Mouse (Mus musculus) liver, embryonic 13.5 days (tissue): ENCODE data around the gene Rnf220. TPM values are rescaled to one million over a fixed set of nuclear protein-coding genes. Genes with fewer than 3 reads are reported as not detected.

Source experiments
- ATAC-seq: fragments of 200-750 bp; cut with Nextera tagmentation; 2 replicates; pipeline ENCODE4 v1.8.0; 2017; ENCODE audit warnings: low read depth, mild to moderate bottlenecking, moderate number of reproducible peaks, moderate library complexity
- DNase-seq: peaks from one replicate; pipeline ENCODE4 v3.0.0; 2022
- H3K27ac ChIP-seq: fragments of 300-500 bp; sonication (generic); 2 replicates; pipeline ENCODE4 v1.5.1; 2015; ENCODE audit warnings: moderate library complexity, mild to moderate bottlenecking, inconsistent platforms
- H3K27me3 ChIP-seq: fragments of 300-500 bp; sonication (generic); 2 replicates; pipeline ENCODE4 v1.6.1; 2015; ENCODE audit warnings: mild to moderate bottlenecking, inconsistent platforms
- H3K36me3 ChIP-seq: fragments of 300-500 bp; sonication (generic); 2 replicates; pipeline ENCODE4 v1.6.1; 2015; ENCODE audit warnings: mild to moderate bottlenecking, inconsistent platforms
- H3K4me1 ChIP-seq: fragments of 300-500 bp; sonication (generic); replicated peaks from 2 replicates; pipeline ENCODE4 v1.6.1; 2015; ENCODE audit warnings: inconsistent platforms
- H3K4me2 ChIP-seq: fragments of 300-500 bp; sonication (generic); 2 replicates; pipeline ENCODE4 v1.6.1; 2015; ENCODE audit warnings: inconsistent platforms, mild to moderate bottlenecking, moderate library complexity
- H3K4me3 ChIP-seq: fragments of 300-500 bp; sonication (generic); replicated peaks from 2 replicates; pipeline ENCODE4 v1.5.1; 2015; ENCODE audit warnings: mild to moderate bottlenecking, inconsistent platforms
- H3K9ac ChIP-seq: fragments of 300-500 bp; sonication (generic); 2 replicates; pipeline ENCODE4 v1.6.1; 2015; ENCODE audit warnings: mild to moderate bottlenecking, inconsistent platforms
- H3K9me3 ChIP-seq: fragments of 300-500 bp; sonication (generic); replicated peaks from 2 replicates; pipeline ENCODE4 v1.6.1; 2016; ENCODE audit warnings: inconsistent platforms
- WGBS: fragments of 180-500 bp; shearing (Covaris S2); methylation state at CpG from one replicate; pipeline ENCODE4 v1.1.7; 2015; ENCODE audit not compliant: insufficient replicate concordance; 5-methylcytosine and 5-hydroxymethylcytosine counted together
- polyA plus RNA-seq: library from polyadenylated mRNA; unstranded; fragments of >200 nt; fragmentation: Nextera tagmentation; extraction: Ambion mirVana; gene quantifications from 2 replicates; pipeline ENCODE4 v1.2.1, GENCODE M21; 2015

Rnf220 gene
- polyA plus RNA-seq, 1 experiment from 2014 or later: 31.6 TPM

- Histone ChIP-seq H3K27me3 (peaks cover 9% of the 10 kb centered on the region), H3K36me3 (no peaks in the 10 kb centered on the region), H3K27ac (no peak overlapping the region), H3K9me3 (no peaks in the 10 kb centered on the region), H3K4me3 (no peak overlapping the region), H3K4me1 (peaks cover 4% of the 10 kb centered on the region), H3K4me2 (no peak overlapping the region), H3K9ac (no peak overlapping the region)
- WGBS: 69% methylated on average over 8 of the region's 8 CpGs
- DNase-seq: no peak
- ATAC-seq: no peak
These were observed 62.5 kb downstream of the Rnf220 start for GRCm38 (mm10) chr4:117434336-117434735.

GRCm38 (mm10) chr4:117429604-117430003 is 67.2 kb downstream of the Rnf220 start:
- Histone ChIP-seq H3K36me3 (no peaks in the 10 kb centered on the region), H3K4me2 (no peak overlapping the region), H3K4me3 (no peak overlapping the region), H3K27me3 (no peaks in the 10 kb centered on the region), H3K9me3 (no peaks in the 10 kb centered on the region), H3K4me1 (peaks cover 20% of the 10 kb centered on the region), H3K27ac (no peak overlapping the region), H3K9ac (no peak overlapping the region)
- WGBS: 74% methylated on average over 9 of the region's 9 CpGs
- no peak for ATAC-seq
- DNase-seq: no peak

GRCm38 (mm10) chr4:117427540-117427939 is 69.3 kb downstream of the Rnf220 start:
- WGBS: 28% methylated on average over 12 of the region's 12 CpGs
- peaks cover 20% of the 10 kb centered on the region for H3K4me1 ChIP-seq
- ATAC-seq (peak; percentile 51; the same call in 1 of the 2 replicates), DNase-seq (peak; percentile 10)
- no peaks in the 10 kb centered on the region for H3K36me3 ChIP-seq
- H3K4me3 ChIP-seq: no peak overlapping the region
- H3K27me3 ChIP-seq: no peaks in the 10 kb centered on the region
- no peak overlapping the region for H3K27ac ChIP-seq
- no peak overlapping the region for H3K9ac ChIP-seq
- 0 out of 2 replicates have a peak overlapping the region, but pooled peaks have one; percentile 7 for H3K4me2 ChIP-seq
- no peaks in the 10 kb centered on the region for H3K9me3 ChIP-seq

GRCm38 (mm10) chr4:117421077-117421476 is 75.8 kb downstream of the Rnf220 start:
- WGBS: 73% methylated on average over 7 of the region's 7 CpGs
- no peak overlapping the region for H3K9ac ChIP-seq
- no peaks in the 10 kb centered on the region for H3K27me3 ChIP-seq
- no peak for ATAC-seq
- H3K4me3 ChIP-seq: no peak overlapping the region
- no peak overlapping the region for H3K27ac ChIP-seq
- H3K4me1 ChIP-seq: no peaks in the 10 kb centered on the region
- DNase-seq: no peak
- no peaks in the 10 kb centered on the region for H3K9me3 ChIP-seq
- H3K4me2 ChIP-seq: no peak overlapping the region
- no peaks in the 10 kb centered on the region for H3K36me3 ChIP-seq

- DNase-seq (no peak), ATAC-seq (no peak)
- H3K4me1 ChIP-seq: no peaks in the 10 kb centered on the region
- H3K9ac ChIP-seq: no peak overlapping the region
- no peaks in the 10 kb centered on the region for H3K36me3 ChIP-seq
- WGBS: 41% methylated on average over 1 of the region's 1 CpGs
- H3K27me3 ChIP-seq: no peaks in the 10 kb centered on the region
- H3K4me3 ChIP-seq: no peak overlapping the region
- H3K9me3 ChIP-seq: no peaks in the 10 kb centered on the region
- H3K4me2 ChIP-seq: no peak overlapping the region
- no peak overlapping the region for H3K27ac ChIP-seq
These were observed 80.0 kb downstream of the Rnf220 start for GRCm38 (mm10) chr4:117416827-117417226.

GRCm38 (mm10) chr4:117410049-117410410 is 86.8 kb downstream of the Rnf220 start:
- no peak overlapping the region for H3K9ac ChIP-seq
- DNase-seq: no peak
- ATAC-seq: no peak
- no peaks in the 10 kb centered on the region for H3K4me1 ChIP-seq
- no peaks in the 10 kb centered on the region for H3K36me3 ChIP-seq
- no peaks in the 10 kb centered on the region for H3K9me3 ChIP-seq
- no peak overlapping the region for H3K4me2 ChIP-seq
- H3K4me3 ChIP-seq: no peak overlapping the region
- 44% methylated on average over 3 of the region's 3 CpGs for WGBS
- H3K27me3 ChIP-seq: no peaks in the 10 kb centered on the region
- no peak overlapping the region for H3K27ac ChIP-seq

- H3K4me1 ChIP-seq: no peaks in the 10 kb centered on the region
- ATAC-seq: no peak
- H3K9ac ChIP-seq: no peak overlapping the region
- no peaks in the 10 kb centered on the region for H3K9me3 ChIP-seq
- H3K4me3 ChIP-seq: no peak overlapping the region
- H3K27me3 ChIP-seq: no peaks in the 10 kb centered on the region
- DNase-seq: no peak
- H3K4me2 ChIP-seq: no peak overlapping the region
- H3K36me3 ChIP-seq: no peaks in the 10 kb centered on the region
- no peak overlapping the region for H3K27ac ChIP-seq
- WGBS: 73% methylated on average over 14 of the region's 14 CpGs
These were observed 87.5 kb downstream of the Rnf220 start for GRCm38 (mm10) chr4:117409144-117410048.

GRCm38 (mm10) chr4:117407945-117408344 is 88.9 kb downstream of the Rnf220 start:
- Histone ChIP-seq H3K36me3 (no peaks in the 10 kb centered on the region), H3K4me3 (no peak overlapping the region), H3K9me3 (no peaks in the 10 kb centered on the region), H3K27ac (no peak overlapping the region), H3K4me2 (no peak overlapping the region), H3K27me3 (no peaks in the 10 kb centered on the region), H3K4me1 (no peaks in the 10 kb centered on the region), H3K9ac (no peak overlapping the region)
- 48% methylated on average over 5 of the region's 5 CpGs for WGBS
- ATAC-seq: no peak
- DNase-seq: no peak

GRCm38 (mm10) chr4:117405999-117406398 is 90.9 kb downstream of the Rnf220 start:
- Histone ChIP-seq H3K36me3 (no peaks in the 10 kb centered on the region), H3K4me1 (no peaks in the 10 kb centered on the region), H3K4me2 (no peak overlapping the region), H3K4me3 (no peak overlapping the region), H3K9me3 (no peaks in the 10 kb centered on the region), H3K27me3 (no peaks in the 10 kb centered on the region), H3K9ac (no peak overlapping the region), H3K27ac (no peak overlapping the region)
- 62% methylated on average over 9 of the region's 9 CpGs for WGBS
- ATAC-seq (no peak), DNase-seq (no peak)

- Histone ChIP-seq H3K4me2 (no peak overlapping the region), H3K27me3 (no peaks in the 10 kb centered on the region), H3K4me3 (no peak overlapping the region), H3K4me1 (no peaks in the 10 kb centered on the region), H3K36me3 (no peaks in the 10 kb centered on the region), H3K27ac (no peak overlapping the region), H3K9ac (no peak overlapping the region), H3K9me3 (no peaks in the 10 kb centered on the region)
- 84% methylated on average over 6 of the region's 6 CpGs for WGBS
- ATAC-seq (no peak), DNase-seq (no peak)
These were observed 91.6 kb downstream of the Rnf220 start for GRCm38 (mm10) chr4:117405211-117405610.

- H3K4me3 ChIP-seq: no peak overlapping the region
- 49% methylated on average over 3 of the region's 3 CpGs for WGBS
- H3K27ac ChIP-seq: no peak overlapping the region
- no peaks in the 10 kb centered on the region for H3K36me3 ChIP-seq
- no peaks in the 10 kb centered on the region for H3K4me1 ChIP-seq
- ATAC-seq (no peak), DNase-seq (no peak)
- H3K9ac ChIP-seq: no peak overlapping the region
- no peaks in the 10 kb centered on the region for H3K9me3 ChIP-seq
- H3K4me2 ChIP-seq: no peak overlapping the region
- H3K27me3 ChIP-seq: no peaks in the 10 kb centered on the region
These were observed 93.4 kb downstream of the Rnf220 start for GRCm38 (mm10) chr4:117403411-117403810.

GRCm38 (mm10) chr4:117397128-117397527 is 99.7 kb downstream of the Rnf220 start:
- no peak for DNase-seq
- Histone ChIP-seq H3K4me2 (no peak overlapping the region), H3K27ac (no peak overlapping the region), H3K27me3 (peaks cover 6% of the 10 kb centered on the region; the same call in 1 of the 2 replicates), H3K4me1 (peaks cover 12% of the 10 kb centered on the region), H3K36me3 (no peaks in the 10 kb centered on the region), H3K4me3 (no peak overlapping the region), H3K9me3 (no peaks in the 10 kb centered on the region), H3K9ac (no peak overlapping the region)
- ATAC-seq: no peak
- 70% methylated on average over 11 of the region's 11 CpGs for WGBS
